Mouse (Mus musculus) ES-Bruce4 (cell line): Measurements from ENCODE around the gene Magi2.

Experiments used
- CTCF ChIP-seq: IDR thresholded peaks from one replicate; pipeline ENCODE4 v1.8.1; 2011; ENCODE audit warnings: low read depth, low read length
- POLR2A ChIP-seq: IDR thresholded peaks from one replicate; pipeline ENCODE4 v1.8.1; 2011; ENCODE audit warnings: low read length; ENCODE audit not compliant: insufficient read depth

- TF ChIP-seq CTCF (no peak), POLR2A (no peak)
Measured at GRCm38 (mm10) chr5:20692230-20692629, 1465.4 kb downstream of the Magi2 start.
